8 mouse cellular contexts compared by ENCODE assay signal in genomic region chr11:78399680-78400079, GRCm38 (mm10). TPM values are rescaled to one million over a fixed set of nuclear protein-coding genes. Genes with fewer than 3 reads are reported as not detected.
DNase-seq lines count a peak whose midpoint lies in the region; TF ChIP-seq lines count a peak whose summit lies in the region.
"Had no signal": no experiment of that assay in that cellular context is flagged by ENCODE, and none has a peak within 500 bp of the region (broad histone marks: within the 10 kb centered on the region; RNA-seq: fewer than 3 reads in every experiment).

No protein-coding gene starts in this region.

- H3K4me1 ChIP-seq in small intestine, adult 2 months (ENCODE audit: control insufficient read depth, insufficient read depth, insufficient read length, low read length): peaks cover 32% of the 10 kb centered on the region

- H3K36me3 ChIP-seq in small intestine, adult 2 months (ENCODE audit: control insufficient read depth, insufficient read depth, low read length): peaks cover 61% of the 10 kb centered on the region
- H3K36me3 ChIP-seq: limb, embryonic 13.5 days had no signal

- H3K27ac ChIP-seq in small intestine, adult 2 months (ENCODE audit: insufficient read depth, low read depth, low read length): peak overlapping the region; percentile 83
- H3K27ac ChIP-seq: limb, embryonic 13.5 days had no signal

- no peak for TF ChIP-seq POLR2A in small intestine, adult 2 months (IDR thresholded peaks at IDR 0.05; ENCODE audit: low read depth, low read length)

- peak; percentile 67 to 71 for DNase-seq in B cell, adult 2 months
- peak; percentile 34 for DNase-seq in MEL-GATA-1-ER (ENCODE audit: extremely low read depth, low read depth)
- peak; percentile 42 for DNase-seq in cerebellum, adult 9-11 months
- peak; percentile 33 for DNase-seq in gastrocnemius, postnatal 25 days
- DNase-seq in layer of hippocampus, adult 9-10 months (ENCODE audit: low spot score): peak; percentile 88
- peak; percentile 49 to 84 for DNase-seq in lung, postnatal 4 days

- 20% methylated on average over 8 of the region's 8 CpGs for WGBS in small intestine, adult 2 months

- no peaks in the 10 kb centered on the region for H3K27me3 ChIP-seq in small intestine, adult 2 months (ENCODE audit: control insufficient read depth, insufficient read depth, low read length)
- H3K27me3 ChIP-seq: limb, embryonic 13.5 days had no signal

- no peak overlapping the region for H3K4me3 ChIP-seq in small intestine, adult 2 months (ENCODE audit: low read depth, low read length)
- H3K4me3 ChIP-seq: limb, embryonic 13.5 days had no signal

- peak; percentile 62; the same call in 1 of the 2 replicates for TF ChIP-seq CTCF in small intestine, adult 2 months (IDR thresholded peaks at IDR 0.05; ENCODE audit: extremely low read depth, insufficient read length, insufficient replicate concordance, low read depth, low read length)

RNA-seq across cellular contexts. Expression of gene Foxn1, which starts 13.3 kb away (rescaled TPM):
- not detected for total RNA-seq in gastrocnemius, postnatal 25 days (2021)
- polyA plus RNA-seq in small intestine, adult 2 months (2012; rRNA removed): 0.06 TPM in 1 of 2 replicates, not detected in the other

RNA-seq across cellular contexts. Expression of gene Slc13a2, which starts 22.3 kb away (rescaled TPM):
- not detected for total RNA-seq in gastrocnemius, postnatal 25 days (2021)
- polyA plus RNA-seq in small intestine, adult 2 months (2012; rRNA removed): 24.9 and 374 TPM in 2 replicates
- polyA plus RNA-seq: limb, embryonic 13.5 days had no signal

RNA-seq across cellular contexts. Expression of gene Unc119, which starts 56.4 kb away (rescaled TPM):
- 10 to 100 TPM in 1 of 2 experiments, 1 to 10 TPM in 1; 8.4 to 10.5 TPM for total RNA-seq in gastrocnemius, postnatal 25 days (2021)
- 12.7 and 13.3 TPM in 2 replicates for polyA plus RNA-seq in small intestine, adult 2 months (2012; rRNA removed)

Comparison
In these comparisons a context has a peak if more than half of its experiments do, and no peak if none do; other contexts are left out.
1. DNase-seq: peak in every context shown above with its lines; median percentile 88 in layer of hippocampus, adult 9-10 months; 69 in B cell, adult 2 months; 66 in lung, postnatal 4 days; 42 in cerebellum, adult 9-11 months; 34 in MEL-GATA-1-ER; 33 in gastrocnemius, postnatal 25 days.